In the genomic region with DNA sequence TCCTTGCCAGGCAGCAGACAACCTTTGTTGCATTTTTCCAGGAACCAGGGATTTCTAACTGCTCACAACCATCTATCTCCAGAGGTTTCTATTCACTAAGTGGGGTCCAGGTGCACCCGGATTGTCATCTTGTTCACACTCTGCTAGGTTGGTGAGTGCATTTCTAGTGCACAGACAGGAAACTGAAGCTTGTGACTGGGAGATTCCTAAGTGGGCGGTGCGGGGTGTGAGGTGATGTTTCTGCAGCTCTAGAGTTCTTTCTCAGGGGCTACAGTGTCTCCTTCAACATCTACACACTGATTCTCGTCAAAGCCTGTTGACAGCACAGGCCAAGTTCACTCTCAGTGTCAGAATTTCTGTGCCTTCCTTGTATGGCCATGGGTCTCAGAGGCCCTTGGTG, we compare ENCODE assay signal across 24 mouse cellular contexts.
"Had no signal": no experiment of that assay in that cellular context is flagged by ENCODE, and none has a peak within 500 bp of the region (broad histone marks: within the 10 kb centered on the region; RNA-seq: fewer than 3 reads in every experiment).

No protein-coding gene starts in this region.

- DNase-seq: gastrocnemius, postnatal 14 days; gastrocnemius, postnatal 36 days; heart, adult 11 months; heart, adult 2 months; heart, postnatal 14 days; heart, postnatal 36 days; kidney, adult 18-20 months; kidney, adult 8-10 months; kidney, postnatal 10 days; kidney, postnatal 36 days; layer of hippocampus, adult 9-11 months; layer of hippocampus, postnatal 36 days; left cerebral cortex, postnatal 4 days had no signal

- H3K4me2 ChIP-seq: heart, embryonic 11.5 days; heart, embryonic 13.5 days; heart, embryonic 15.5 days; hindbrain, embryonic 13.5 days; hindbrain, embryonic 15.5 days; intestine, embryonic 15.5 days; limb, embryonic 13.5 days; limb, embryonic 15.5 days; liver, embryonic 12.5 days had no signal

- H3K9me3 ChIP-seq: heart, embryonic 13.5 days; heart, embryonic 15.5 days; hindbrain, embryonic 13.5 days; hindbrain, embryonic 15.5 days; intestine, embryonic 15.5 days; limb, embryonic 13.5 days; limb, embryonic 15.5 days; liver, embryonic 12.5 days had no signal

- H3K27me3 ChIP-seq: heart, embryonic 13.5 days; heart, embryonic 15.5 days; hindbrain, embryonic 13.5 days; hindbrain, embryonic 15.5 days; intestine, embryonic 15.5 days; limb, embryonic 13.5 days; limb, embryonic 15.5 days; liver, embryonic 12.5 days had no signal

- ATAC-seq: intestine, embryonic 15.5 days; intestine, postnatal 0 days; liver, embryonic 12.5 days had no signal

- H3K36me3 ChIP-seq: heart, embryonic 13.5 days; heart, embryonic 15.5 days; hindbrain, embryonic 15.5 days; intestine, embryonic 15.5 days; limb, embryonic 13.5 days; limb, embryonic 15.5 days; liver, embryonic 12.5 days had no signal

- H3K4me3 ChIP-seq: heart, adult 2 months; heart, embryonic 13.5 days; heart, embryonic 15.5 days; hindbrain, embryonic 13.5 days; hindbrain, embryonic 15.5 days; intestine, embryonic 15.5 days; limb, embryonic 13.5 days; limb, embryonic 15.5 days; liver, embryonic 12.5 days had no signal

- H3K9ac ChIP-seq: heart, embryonic 13.5 days; heart, embryonic 15.5 days; hindbrain, embryonic 13.5 days; hindbrain, embryonic 15.5 days; intestine, embryonic 15.5 days; limb, embryonic 13.5 days; limb, embryonic 15.5 days; liver, embryonic 12.5 days; liver, embryonic 14.5 days had no signal

- H3K27ac ChIP-seq: heart, adult 2 months; heart, embryonic 13.5 days; heart, embryonic 15.5 days; hindbrain, embryonic 13.5 days; hindbrain, embryonic 15.5 days; intestine, embryonic 15.5 days; limb, embryonic 13.5 days; limb, embryonic 15.5 days; liver, embryonic 12.5 days; liver, embryonic 14.5 days had no signal

- H3K4me1 ChIP-seq: liver, embryonic 12.5 days had no signal
